Mouse (Mus musculus) MEL (cell line): ENCODE measurements at regions not wholly inside any gene's neighbourhood (a gene's known extent, or its start where the extent isn't known, plus 50 kb on each side); places are given as distances from the start of the nearest gene placed in this dataset.

Source experiments
- DNase-seq: peaks from one replicate; pipeline ENCODE4 v3.0.0; 2011; ENCODE audit warnings: low read depth, low spot score
- H3K27ac ChIP-seq: 2 replicates; pipeline ENCODE4 v1.5.1; 2012; ENCODE audit warnings: low read depth, mild to moderate bottlenecking, control low read depth, low read length, moderate library complexity; ENCODE audit not compliant: control insufficient read depth
- H3K27me3 ChIP-seq, 2 experiments: fragments of 150-350 bp in 1 of 2; sonication (generic) in 1 of 2; 2 replicates each; pipeline ENCODE4 v1.6.1; 2012; ENCODE audit warnings: low read length in 2 of 2, mild to moderate bottlenecking in 2 of 2, improper control_type of control experiment in 1 of 2, moderate library complexity in 1 of 2; ENCODE audit not compliant: insufficient read depth in 2 of 2, control insufficient read depth in 1 of 2
- H3K36me3 ChIP-seq, 2 experiments: 2 replicates each; pipeline ENCODE4 v1.6.1; 2012 to 2014; ENCODE audit warnings: low read length in 2 of 2, improper control_type of control experiment in 1 of 2, inconsistent platforms in 1 of 2, mild to moderate bottlenecking in 1 of 2; ENCODE audit not compliant: insufficient read depth in 2 of 2, control insufficient read depth in 1 of 2
- H3K4me1 ChIP-seq, 2 experiments: fragments of 150-350 bp in 1 of 2; sonication (generic) in 1 of 2; 2 replicates each; pipeline ENCODE4 v1.6.1; 2012; ENCODE audit warnings: low read length in 2 of 2, improper control_type of control experiment in 1 of 2, mild to moderate bottlenecking in 1 of 2; ENCODE audit not compliant: insufficient read depth in 2 of 2, control insufficient read depth in 1 of 2
- H3K4me3 ChIP-seq, 2 experiments: fragments of 150-350 bp in 1 of 2; sonication (generic) in 1 of 2; 2 replicates each; pipeline ENCODE4 v1.5.1; 2012; ENCODE audit warnings: low read depth in 2 of 2, low read length in 2 of 2, mild to moderate bottlenecking in 2 of 2, moderate library complexity in 2 of 2, control low read depth in 1 of 2, improper control_type of control experiment in 1 of 2; ENCODE audit not compliant: control insufficient read depth in 1 of 2, insufficient read depth in 1 of 2
- H3K79me2 ChIP-seq: 2 replicates; pipeline ENCODE4 v1.6.1; 2012; ENCODE audit warnings: mild to moderate bottlenecking, low read length, moderate library complexity; ENCODE audit not compliant: control insufficient read depth, poor library complexity, insufficient read depth
- H3K9ac ChIP-seq: 2 replicates; pipeline ENCODE4 v1.6.1; 2012; ENCODE audit warnings: low read depth, mild to moderate bottlenecking, control low read depth, low read length, moderate library complexity; ENCODE audit not compliant: control insufficient read depth, poor library complexity, severe bottlenecking
- H3K9me3 ChIP-seq: fragments of 150-350 bp; sonication (generic); replicated peaks from 2 replicates; pipeline ENCODE4 v1.6.1; 2012; ENCODE audit warnings: mild to moderate bottlenecking, low read length, improper control_type of control experiment, moderate library complexity; ENCODE audit not compliant: insufficient read depth
- CHD1 ChIP-seq: IDR thresholded peaks from 2 replicates; pipeline ENCODE4 v1.6.1; 2012; ENCODE audit warnings: low read depth, mild to moderate bottlenecking, inconsistent platforms, low read length, improper control_type of control experiment
- CHD2 ChIP-seq: IDR thresholded peaks from 2 replicates; pipeline ENCODE4 v1.6.1; 2011; ENCODE audit warnings: low read length, improper control_type of control experiment
- CTCF ChIP-seq, 3 experiments: IDR thresholded peaks in 2 of 3; conservative IDR thresholded peaks in 1 of 3; 2 replicates each; pipeline ENCODE4 v1.5.1; 2011 to 2012; ENCODE audit warnings: low read length in 3 of 3, low read depth in 2 of 3, mild to moderate bottlenecking in 2 of 3, improper control_type of control experiment in 1 of 3, inconsistent platforms in 1 of 3, mixed read lengths in 1 of 3, moderate library complexity in 1 of 3; ENCODE audit not compliant: control insufficient read depth in 1 of 3, insufficient read depth in 1 of 3, poor library complexity in 1 of 3, severe bottlenecking in 1 of 3
- EP300 ChIP-seq, 2 experiments: IDR thresholded peaks; 2 replicates each; pipeline ENCODE4 v1.6.1; 2011; ENCODE audit warnings: improper control_type of control experiment in 2 of 2, low read length in 2 of 2, low read depth in 1 of 2, mild to moderate bottlenecking in 1 of 2
- ETS1 ChIP-seq: IDR thresholded peaks from 2 replicates; pipeline ENCODE4 v1.6.1; 2012; ENCODE audit warnings: low read depth, mild to moderate bottlenecking, inconsistent platforms, low read length, improper control_type of control experiment, moderate library complexity
- GABPA ChIP-seq: IDR thresholded peaks from 2 replicates; pipeline ENCODE4 v1.6.1; 2012; ENCODE audit warnings: low read depth, mild to moderate bottlenecking, inconsistent platforms, low read length, improper control_type of control experiment, moderate library complexity
- KAT2A ChIP-seq: conservative IDR thresholded peaks from 2 replicates; pipeline ENCODE4 v1.6.1; 2012; ENCODE audit warnings: low read depth, low read length, improper control_type of control experiment, inconsistent platforms
- MAFK ChIP-seq: IDR thresholded peaks from 2 replicates; pipeline ENCODE4 v1.6.1; 2011; ENCODE audit warnings: low read depth, mild to moderate bottlenecking, low read length, improper control_type of control experiment, borderline replicate concordance
- MAX ChIP-seq: IDR thresholded peaks from 2 replicates; pipeline ENCODE4 v1.6.1; 2011; ENCODE audit warnings: low read length, improper control_type of control experiment
- MEF2A ChIP-seq: IDR thresholded peaks from 2 replicates; pipeline ENCODE4 v1.6.1; 2014; ENCODE audit warnings: low read depth, mild to moderate bottlenecking, inconsistent platforms, low read length, improper control_type of control experiment; ENCODE audit not compliant: poor library complexity, insufficient replicate concordance, severe bottlenecking; ENCODE audit errors: extremely low read depth
- MYB ChIP-seq: IDR thresholded peaks from 2 replicates; pipeline ENCODE4 v1.6.1; 2011; ENCODE audit warnings: mild to moderate bottlenecking, low read depth, low read length, improper control_type of control experiment
- NELFE ChIP-seq: IDR thresholded peaks from 2 replicates; pipeline ENCODE4 v1.6.1; 2011; ENCODE audit warnings: low read depth, low read length, improper control_type of control experiment
- NRF1 ChIP-seq: IDR thresholded peaks from 2 replicates; pipeline ENCODE4 v1.6.1; 2014; ENCODE audit warnings: low read depth, mild to moderate bottlenecking, inconsistent platforms, low read length, improper control_type of control experiment, moderate library complexity; ENCODE audit not compliant: poor library complexity, insufficient read depth, severe bottlenecking
- POLR2A ChIP-seq, 2 experiments: IDR thresholded peaks; 2 replicates each; pipeline ENCODE4 v1.6.1; 2011 to 2012; ENCODE audit warnings: low read length in 2 of 2, mild to moderate bottlenecking in 2 of 2, control low read depth in 1 of 2, improper control_type of control experiment in 1 of 2, low read depth in 1 of 2, moderate library complexity in 1 of 2; ENCODE audit not compliant: control insufficient read depth in 1 of 2, insufficient read depth in 1 of 2, poor library complexity in 1 of 2
- POLR2AphosphoS2 ChIP-seq: IDR thresholded peaks from 2 replicates; pipeline ENCODE4 v1.6.1; 2011; ENCODE audit warnings: low read length, improper control_type of control experiment
- SMC3 ChIP-seq: IDR thresholded peaks from 2 replicates; pipeline ENCODE4 v1.6.1; 2011; ENCODE audit warnings: low read depth, low read length, improper control_type of control experiment
- TAL1 ChIP-seq: IDR thresholded peaks from 2 replicates; pipeline ENCODE4 v1.6.1; 2012; ENCODE audit warnings: mild to moderate bottlenecking, inconsistent platforms, low read length, moderate library complexity, mixed read lengths
- TCF12 ChIP-seq: IDR thresholded peaks from 2 replicates; pipeline ENCODE4 v1.6.1; 2014; ENCODE audit warnings: low read depth, mild to moderate bottlenecking, inconsistent platforms, low read length, improper control_type of control experiment, moderate library complexity
- ZKSCAN1 ChIP-seq: IDR thresholded peaks from 2 replicates; pipeline ENCODE4 v1.6.1; 2012; ENCODE audit warnings: low read depth, mild to moderate bottlenecking, inconsistent platforms, low read length, improper control_type of control experiment, moderate library complexity
- ZMIZ1 ChIP-seq: IDR thresholded peaks from 2 replicates; pipeline ENCODE4 v1.6.1; 2012; ENCODE audit warnings: low read depth, mild to moderate bottlenecking, inconsistent platforms, low read length, improper control_type of control experiment, moderate library complexity

GRCm38 (mm10) chr1:75978203-75978986 lies 432.3 kb downstream of the Slc4a3 start:
- H3K4me1 ChIP-seq, result no peaks in the 10 kb centered on the region
- DNase-seq, result no peak
- H3K9ac ChIP-seq, result no peak overlapping the region
- no peaks in the 10 kb centered on the region for H3K36me3 ChIP-seq
- no peaks in the 10 kb centered on the region for H3K27me3 ChIP-seq
- H3K27ac ChIP-seq, result no peak overlapping the region
- H3K79me2 ChIP-seq, result no peaks in the 10 kb centered on the region
- no peaks in the 10 kb centered on the region for H3K9me3 ChIP-seq
- TF ChIP-seq KAT2A, result no peak
- no peak overlapping the region for H3K4me3 ChIP-seq

- H3K27ac ChIP-seq, result no peak overlapping the region
- no peak for DNase-seq
These were observed 437.0 kb downstream of the Slc4a3 start for GRCm38 (mm10) chr1:75983057-75983456.

GRCm38 (mm10) chr1:75983487-75983886 lies 437.4 kb downstream of the Slc4a3 start:
- H3K4me3 ChIP-seq, result no peak overlapping the region
- H3K79me2 ChIP-seq, result no peaks in the 10 kb centered on the region
- no peaks in the 10 kb centered on the region for H3K4me1 ChIP-seq
- H3K9me3 ChIP-seq, result no peaks in the 10 kb centered on the region
- no peaks in the 10 kb centered on the region for H3K27me3 ChIP-seq
- TF ChIP-seq TCF12, result no peak
- no peak overlapping the region for H3K9ac ChIP-seq
- H3K36me3 ChIP-seq, result no peaks in the 10 kb centered on the region
- no peak overlapping the region for H3K27ac ChIP-seq
- DNase-seq, result no peak

More at GRCm38 (mm10) chr1:75983057-75983456, 437.0 kb downstream of the Slc4a3 start:
- Histone ChIP-seq H3K36me3 (no peaks in the 10 kb centered on the region), H3K79me2 (no peaks in the 10 kb centered on the region), H3K4me1 (no peaks in the 10 kb centered on the region), H3K9me3 (no peaks in the 10 kb centered on the region), H3K9ac (no peak overlapping the region), H3K27me3 (no peaks in the 10 kb centered on the region), H3K4me3 (no peak overlapping the region)
- no peak for TF ChIP-seq CHD2
- no peak for TF ChIP-seq KAT2A
- no peak for TF ChIP-seq MEF2A
- no peak for TF ChIP-seq TCF12
- TF ChIP-seq TAL1, result no peak
- no peak for TF ChIP-seq ZMIZ1
- TF ChIP-seq MAX, result no peak
- no peak for TF ChIP-seq SMC3
- no peak for TF ChIP-seq NRF1
- TF ChIP-seq MYB, result no peak
- no peak for TF ChIP-seq GABPA
- no peak for TF ChIP-seq NELFE
- no peak for TF ChIP-seq MAFK
- TF ChIP-seq ETS1, result no peak
- no peak for TF ChIP-seq POLR2A (IDR thresholded peaks at IDR 0.05; ENCODE audit: control insufficient read depth in 1 of 2, insufficient read depth in 1 of 2, low read depth in 1 of 2, low read length in 2 of 2, poor library complexity in 1 of 2)
- no peak for TF ChIP-seq ZKSCAN1
- TF ChIP-seq EP300 (IDR thresholded peaks at IDR 0.05; ENCODE audit: low read depth in 1 of 2, low read length in 2 of 2), result no peak
- TF ChIP-seq POLR2AphosphoS2, result no peak
- TF ChIP-seq CTCF (IDR thresholded peaks at IDR 0.05 in 2 of 3, conservative IDR thresholded peaks at IDR 0.05 in 1 of 3; ENCODE audit: control insufficient read depth in 1 of 3, insufficient read depth in 1 of 3, low read depth in 2 of 3, low read length in 3 of 3, poor library complexity in 1 of 3, severe bottlenecking in 1 of 3), result no peak
- no peak for TF ChIP-seq CHD1
